Mouse (Mus musculus) hindbrain, embryonic 12.5 days (tissue): ENCODE measurements around the gene Grid2. TPM values are rescaled to one million over a fixed set of nuclear protein-coding genes. Genes with fewer than 3 reads are reported as not detected.

Source experiments
- ATAC-seq: fragments of 200-750 bp; cut with Nextera tagmentation; 2 replicates; pipeline ENCODE4 v1.8.0; 2017; ENCODE audit warnings: moderate TSS enrichment; ENCODE audit not compliant: low FRiP score
- H3K27ac ChIP-seq: fragments of 300-500 bp; sonication (generic); 2 replicates; pipeline ENCODE4 v1.5.1; 2016; ENCODE audit warnings: mild to moderate bottlenecking
- H3K27me3 ChIP-seq: fragments of 300-500 bp; sonication (generic); 2 replicates; pipeline ENCODE4 v1.6.1; 2016; ENCODE audit warnings: mild to moderate bottlenecking
- H3K36me3 ChIP-seq: fragments of 300-500 bp; sonication (generic); 2 replicates; pipeline ENCODE4 v1.6.1; 2016; ENCODE audit warnings: mild to moderate bottlenecking
- H3K4me1 ChIP-seq: fragments of 300-500 bp; sonication (generic); 2 replicates; pipeline ENCODE4 v1.6.1; 2016
- H3K4me2 ChIP-seq: fragments of 300-500 bp; sonication (generic); replicated peaks from 2 replicates; pipeline ENCODE4 v1.6.1; 2016; ENCODE audit warnings: mild to moderate bottlenecking
- H3K4me3 ChIP-seq: fragments of 300-500 bp; sonication (generic); 2 replicates; pipeline ENCODE4 v1.5.1; 2016; ENCODE audit warnings: mild to moderate bottlenecking
- H3K9ac ChIP-seq: fragments of 300-500 bp; sonication (generic); 2 replicates; pipeline ENCODE4 v1.6.1; 2016; ENCODE audit warnings: mild to moderate bottlenecking, moderate library complexity
- H3K9me3 ChIP-seq: fragments of 300-500 bp; sonication (generic); replicated peaks from 2 replicates; pipeline ENCODE4 v1.6.1; 2016; ENCODE audit warnings: mild to moderate bottlenecking
- WGBS: fragments of 180-500 bp; shearing (Covaris S2); methylation state at CpG from one replicate; pipeline ENCODE4 v1.1.7; 2016; 5-methylcytosine and 5-hydroxymethylcytosine counted together
- polyA plus RNA-seq: library from polyadenylated mRNA; unstranded; fragments of >200 nt; fragmentation: Nextera tagmentation; extraction: Ambion mirVana; gene quantifications from 2 replicates; pipeline ENCODE4 v1.2.1, GENCODE M21; 2016

Grid2 gene
- polyA plus RNA-seq, 1 experiment from 2014 or later = 8.1 TPM

DNA sequence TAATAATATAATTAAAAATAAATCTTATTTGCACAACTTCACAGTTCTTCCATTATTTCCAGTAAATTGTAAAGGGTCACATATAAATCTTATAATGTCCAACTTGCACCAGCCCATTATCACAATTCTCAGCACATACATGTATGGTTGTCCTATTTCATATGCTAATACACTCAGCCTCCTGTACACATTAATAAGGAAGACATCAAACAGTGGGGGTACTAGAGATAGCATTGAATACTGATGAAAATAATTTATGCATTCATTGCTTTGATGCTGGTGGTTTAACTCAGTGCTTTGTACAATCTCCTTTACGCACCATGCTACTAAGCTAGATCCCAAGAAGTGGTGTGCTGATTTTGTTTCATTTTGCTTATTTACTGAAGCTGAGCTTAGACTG is 446.0 kb downstream of the Grid2 start:
- H3K36me3 ChIP-seq = no peaks in the 10 kb centered on the region
- no peaks in the 10 kb centered on the region for H3K4me1 ChIP-seq
- H3K27me3 ChIP-seq = no peaks in the 10 kb centered on the region
- ATAC-seq = no peak
- 87% methylated on average over 1 of the region's 1 CpGs for WGBS
- H3K9ac ChIP-seq = no peak overlapping the region
- H3K4me2 ChIP-seq = no peak overlapping the region
- H3K4me3 ChIP-seq = no peak overlapping the region
- H3K27ac ChIP-seq = no peak overlapping the region
- H3K9me3 ChIP-seq = no peaks in the 10 kb centered on the region

DNA sequence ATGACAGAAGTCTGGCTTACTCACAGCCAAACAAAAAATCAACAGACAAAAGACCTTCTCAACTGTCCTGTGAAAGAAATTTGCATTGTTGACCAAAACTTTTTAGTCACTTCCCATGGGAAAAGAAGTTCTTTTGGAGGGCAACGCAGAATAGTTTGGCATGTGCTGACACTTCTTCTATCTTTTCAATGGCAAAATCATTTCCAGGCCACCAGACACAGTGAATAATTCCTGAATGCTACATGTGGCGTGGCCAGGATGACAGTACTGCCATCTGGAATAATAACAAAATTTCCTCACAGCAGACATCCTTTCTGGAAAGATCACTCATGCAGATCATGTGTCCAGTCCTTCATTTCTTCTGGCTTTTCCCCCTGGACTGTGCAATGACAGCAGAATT is 478.1 kb downstream of the Grid2 start:
- Histone ChIP-seq H3K36me3 (no peaks in the 10 kb centered on the region), H3K27me3 (no peaks in the 10 kb centered on the region), H3K9ac (no peak overlapping the region), H3K27ac (no peak overlapping the region), H3K4me2 (no peak overlapping the region), H3K4me1 (peaks cover 4% of the 10 kb centered on the region; the same call in 1 of the 2 replicates), H3K4me3 (no peak overlapping the region), H3K9me3 (no peaks in the 10 kb centered on the region)
- ATAC-seq = peak; percentile 78
- 30% methylated on average over 2 of the region's 2 CpGs for WGBS

DNA sequence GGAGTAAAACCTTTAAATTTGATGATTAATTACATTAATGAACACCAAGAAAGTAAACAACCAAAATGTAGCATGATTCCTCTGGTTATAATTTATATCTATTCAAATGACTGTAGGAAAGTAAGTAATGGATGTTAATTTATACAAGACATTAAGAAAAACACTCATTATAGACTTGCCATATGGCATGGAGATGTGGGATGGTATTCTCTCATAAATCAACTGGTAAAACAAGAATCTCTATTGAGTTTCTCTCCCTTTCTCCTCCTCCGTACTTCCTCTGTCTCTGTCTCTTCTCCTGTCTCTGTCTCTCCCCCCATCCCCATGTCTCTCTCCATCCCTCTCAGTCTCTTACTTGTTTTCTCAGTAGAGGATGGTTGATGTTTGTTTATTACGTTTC is 506.9 kb downstream of the Grid2 start:
- H3K9ac ChIP-seq = no peak overlapping the region
- H3K36me3 ChIP-seq = no peaks in the 10 kb centered on the region
- H3K4me2 ChIP-seq = no peak overlapping the region
- H3K27me3 ChIP-seq = no peaks in the 10 kb centered on the region
- ATAC-seq = no peak
- H3K4me3 ChIP-seq = no peak overlapping the region
- no peaks in the 10 kb centered on the region for H3K9me3 ChIP-seq
- 71% methylated on average over 2 of the region's 2 CpGs for whole genome bisulfite sequencing
- H3K27ac ChIP-seq = no peak overlapping the region
- no peaks in the 10 kb centered on the region for H3K4me1 ChIP-seq

DNA sequence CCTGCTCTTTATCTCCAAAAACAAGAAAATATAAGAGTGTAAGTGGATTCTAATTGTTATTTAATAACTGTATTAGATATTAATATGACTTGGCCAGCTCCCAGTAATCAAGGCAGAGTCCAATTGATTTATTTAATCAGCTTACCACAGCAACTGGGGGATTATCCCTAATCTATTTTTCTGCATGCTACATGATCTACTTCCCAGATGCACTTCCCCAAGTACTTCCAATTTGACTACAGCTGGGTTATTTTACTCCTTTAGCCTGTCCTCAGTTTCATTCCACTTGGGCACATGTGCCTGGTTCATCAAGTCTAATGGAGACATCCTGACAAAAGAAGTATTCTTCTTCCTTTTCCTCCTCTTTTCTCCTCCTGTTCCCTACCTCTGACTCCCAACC is 539.0 kb downstream of the Grid2 start:
- no peak for ATAC-seq
- Histone ChIP-seq H3K27ac (no peak overlapping the region), H3K9me3 (no peaks in the 10 kb centered on the region), H3K36me3 (no peaks in the 10 kb centered on the region), H3K4me3 (no peak overlapping the region), H3K27me3 (no peaks in the 10 kb centered on the region), H3K4me1 (no peaks in the 10 kb centered on the region), H3K9ac (no peak overlapping the region), H3K4me2 (no peak overlapping the region)

DNA sequence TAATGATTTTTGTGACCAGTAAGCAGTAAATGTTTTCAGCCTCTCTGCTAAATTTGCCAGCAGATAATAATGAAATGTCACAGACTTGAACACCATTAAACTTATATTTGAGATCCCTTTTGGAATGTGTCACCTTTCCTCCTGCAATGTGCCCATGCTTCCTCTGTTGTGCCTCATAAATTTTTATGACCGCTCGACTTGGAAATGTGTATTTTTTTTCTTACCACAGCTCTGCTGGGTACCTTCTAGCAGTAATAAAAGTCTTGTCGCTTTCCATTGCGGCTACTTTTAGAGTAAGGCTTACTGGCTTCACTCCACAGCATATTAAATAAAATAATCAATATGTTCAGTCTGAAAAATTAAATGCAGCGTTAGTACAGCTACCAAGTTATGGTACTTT is 564.6 kb downstream of the Grid2 start:
- Histone ChIP-seq H3K4me2 (no peak overlapping the region), H3K4me3 (no peak overlapping the region), H3K9ac (no peak overlapping the region), H3K27ac (no peak overlapping the region), H3K36me3 (no peaks in the 10 kb centered on the region), H3K27me3 (no peaks in the 10 kb centered on the region), H3K9me3 (no peaks in the 10 kb centered on the region), H3K4me1 (no peaks in the 10 kb centered on the region)
- no peak for ATAC-seq
- WGBS = 80% methylated on average over 5 of the region's 5 CpGs

DNA sequence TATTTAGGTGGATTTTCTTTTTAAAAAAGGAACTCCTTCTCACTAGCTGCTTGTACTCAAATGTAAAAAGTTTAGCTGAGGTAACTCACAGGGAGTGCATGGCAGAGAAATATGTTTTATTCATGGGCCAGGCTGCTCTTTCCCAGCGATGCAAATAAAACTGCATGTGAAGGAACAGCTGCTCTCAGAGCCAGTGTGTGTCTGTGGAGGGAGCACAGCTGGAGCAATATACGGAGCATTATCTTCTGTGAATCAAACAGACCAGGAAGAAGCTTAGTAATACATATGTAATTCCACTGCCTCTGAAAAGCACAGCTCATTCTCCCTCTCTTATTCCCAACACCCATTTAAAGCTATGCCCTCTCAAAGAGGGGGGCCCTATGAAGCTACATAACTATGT is 607.0 kb downstream of the Grid2 start:
- ATAC-seq = peak; percentile 88
- no peaks in the 10 kb centered on the region for H3K27me3 ChIP-seq
- H3K4me2 ChIP-seq = no peak overlapping the region
- 0 out of 2 replicates have a peak overlapping the region, but pooled peaks have one; percentile 35 for H3K27ac ChIP-seq
- no peaks in the 10 kb centered on the region for H3K36me3 ChIP-seq
- H3K4me3 ChIP-seq = no peak overlapping the region
- peaks cover 4% of the 10 kb centered on the region; the same call in 1 of the 2 replicates for H3K4me1 ChIP-seq
- H3K9me3 ChIP-seq = no peaks in the 10 kb centered on the region
- H3K9ac ChIP-seq = no peak overlapping the region
- 13% methylated on average over 2 of the region's 2 CpGs for WGBS

DNA sequence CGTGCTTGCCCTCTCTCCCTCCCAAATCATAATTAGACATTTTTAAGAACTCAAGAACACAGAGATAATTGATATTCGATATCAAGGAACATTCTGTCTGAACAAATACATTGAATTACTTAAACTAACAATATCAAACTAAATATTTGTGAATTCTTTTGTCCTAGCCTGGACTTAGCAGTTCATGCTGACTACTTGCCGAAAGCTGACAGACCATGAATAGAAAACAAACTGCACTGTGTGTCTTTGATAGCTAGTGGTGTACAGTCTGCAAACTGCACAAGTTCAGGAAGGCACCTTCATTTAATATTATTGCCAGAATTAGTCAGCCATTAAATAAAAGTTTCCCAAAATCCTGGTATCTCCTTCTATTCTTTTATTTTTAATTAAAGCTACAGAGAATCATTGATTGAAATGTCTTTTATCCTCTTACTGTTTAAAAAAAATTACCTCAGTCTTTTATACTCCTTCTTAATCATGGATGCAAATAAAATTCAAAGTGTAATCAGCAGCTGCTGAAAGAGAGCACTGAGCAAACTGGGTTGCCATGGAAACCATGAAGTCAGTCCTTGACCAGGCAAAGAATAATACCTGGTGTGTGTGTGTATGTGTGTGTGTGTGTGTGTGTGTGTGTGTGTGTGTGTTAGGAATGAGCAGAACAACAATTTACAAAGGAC is 621.5 kb downstream of the Grid2 start:
- no peak overlapping the region for H3K27ac ChIP-seq
- H3K9ac ChIP-seq = no peak overlapping the region
- H3K36me3 ChIP-seq = no peaks in the 10 kb centered on the region
- H3K4me1 ChIP-seq = peaks cover 11% of the 10 kb centered on the region
- H3K9me3 ChIP-seq = no peaks in the 10 kb centered on the region
- H3K4me2 ChIP-seq = no peak overlapping the region
- no peak overlapping the region for H3K4me3 ChIP-seq
- WGBS = 45% methylated on average over 3 of the region's 3 CpGs
- H3K27me3 ChIP-seq = no peaks in the 10 kb centered on the region
- peak; percentile 88 for ATAC-seq

DNA sequence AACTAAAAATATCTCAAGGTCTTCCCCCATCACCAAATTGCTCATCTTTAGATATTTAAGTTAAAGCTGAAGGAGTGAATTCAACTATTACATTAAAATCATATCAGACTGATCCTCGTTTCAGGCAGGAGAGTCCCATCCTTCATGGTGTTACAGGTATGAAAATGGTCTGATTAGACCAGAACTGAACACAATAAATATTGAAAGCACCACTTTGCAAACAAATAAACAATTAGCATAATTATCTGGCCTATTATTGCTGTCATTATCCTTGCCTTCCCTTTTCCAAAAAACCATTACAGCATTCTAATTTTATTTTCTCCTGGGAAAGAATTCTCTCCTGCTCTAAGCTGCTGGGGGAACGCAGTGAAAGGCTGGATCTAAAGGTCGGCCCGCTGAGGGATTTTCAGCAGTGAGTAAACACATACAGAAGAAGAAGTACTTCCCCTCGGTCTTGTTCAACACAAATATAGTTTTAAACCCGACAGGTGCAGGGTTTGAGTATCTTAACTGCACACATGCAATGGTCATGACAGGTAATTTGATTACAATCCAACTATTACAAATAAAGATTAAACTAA is 622.2 kb downstream of the Grid2 start:
- Histone ChIP-seq H3K4me1 (peaks cover 11% of the 10 kb centered on the region), H3K36me3 (no peaks in the 10 kb centered on the region), H3K27ac (peak overlapping the region; percentile 40; the same call in 1 of the 2 replicates), H3K9me3 (no peaks in the 10 kb centered on the region), H3K4me2 (no peak overlapping the region), H3K9ac (no peak overlapping the region), H3K27me3 (no peaks in the 10 kb centered on the region), H3K4me3 (no peak overlapping the region)
- peak; percentile 36; the same call in 1 of the 2 replicates for ATAC-seq
- 56% methylated on average over 6 of the region's 6 CpGs for WGBS

DNA sequence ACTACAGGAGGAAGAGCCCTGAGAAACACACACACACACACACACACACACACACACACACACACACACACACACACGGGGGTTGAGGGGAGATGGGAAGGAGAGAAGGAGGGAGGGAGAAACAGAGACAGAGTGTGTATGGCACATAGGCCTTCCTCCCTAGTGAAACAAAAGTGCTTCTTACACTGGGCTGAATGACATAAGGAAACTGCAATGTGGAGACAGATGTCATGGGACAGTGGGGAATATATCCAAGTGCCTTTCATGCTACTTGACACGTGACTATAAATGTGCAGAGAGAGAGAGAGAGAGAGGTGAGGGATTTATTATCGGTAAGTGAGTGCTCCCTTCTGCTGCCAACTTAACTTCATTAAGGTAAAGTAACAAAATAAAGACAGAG is 639.0 kb downstream of the Grid2 start:
- WGBS = 54% methylated on average over 3 of the region's 3 CpGs
- Histone ChIP-seq H3K27me3 (no peaks in the 10 kb centered on the region), H3K4me3 (no peak overlapping the region), H3K36me3 (no peaks in the 10 kb centered on the region), H3K9ac (no peak overlapping the region), H3K4me2 (no peak overlapping the region), H3K9me3 (no peaks in the 10 kb centered on the region), H3K27ac (no peak overlapping the region), H3K4me1 (no peaks in the 10 kb centered on the region)
- no peak for ATAC-seq

DNA sequence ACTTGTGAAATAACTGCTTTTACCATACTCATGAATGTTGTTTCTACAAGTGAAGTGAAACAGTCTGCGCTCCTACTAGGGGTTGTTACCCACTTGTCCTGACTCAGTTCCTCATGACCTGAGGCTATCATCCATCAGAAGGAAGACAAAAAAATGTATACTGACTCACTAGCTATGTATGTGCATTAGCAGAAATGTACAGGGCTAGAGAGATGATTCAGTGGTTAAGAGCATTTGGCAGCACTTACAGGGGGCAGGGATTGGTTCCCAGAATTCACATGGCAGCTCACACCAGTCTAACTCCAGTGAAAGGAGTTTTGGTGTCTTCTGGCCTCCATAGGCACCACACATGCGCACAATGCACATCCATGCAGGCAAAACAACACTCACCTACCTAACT is 642.5 kb downstream of the Grid2 start:
- Histone ChIP-seq H3K27ac (no peak overlapping the region), H3K4me3 (no peak overlapping the region)

DNA sequence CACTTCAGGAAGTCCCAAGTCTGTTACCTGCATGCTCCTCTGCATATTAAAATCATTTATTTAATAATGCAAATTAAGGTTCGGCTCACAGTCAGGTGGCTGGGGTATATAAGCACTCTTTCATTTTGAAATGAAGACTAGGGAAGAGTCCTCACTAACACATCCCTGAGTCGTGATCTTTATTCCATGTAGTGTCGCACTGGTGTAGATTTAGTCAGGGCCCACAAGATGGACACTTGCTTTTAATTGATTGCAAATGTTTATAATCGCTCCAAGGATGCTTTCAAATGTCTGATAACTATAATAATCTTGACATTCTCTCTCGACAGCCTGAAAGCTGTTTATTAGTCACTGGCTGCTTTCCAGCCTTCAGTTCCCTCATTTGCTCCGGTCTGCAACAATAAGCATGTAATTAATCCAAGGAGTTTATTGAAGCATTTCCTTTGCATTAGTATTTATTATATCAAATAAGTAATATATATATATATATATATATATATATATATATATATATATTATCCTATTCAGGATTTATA is 661.4 kb downstream of the Grid2 start:
- no peak overlapping the region for H3K27ac ChIP-seq
- no peaks in the 10 kb centered on the region for H3K36me3 ChIP-seq
- H3K4me2 ChIP-seq = no peak overlapping the region
- no peak overlapping the region for H3K9ac ChIP-seq
- no peak overlapping the region for H3K4me3 ChIP-seq
- H3K9me3 ChIP-seq = no peaks in the 10 kb centered on the region
- no peak for ATAC-seq
- WGBS = 78% methylated on average over 6 of the region's 6 CpGs
- no peaks in the 10 kb centered on the region for H3K4me1 ChIP-seq
- H3K27me3 ChIP-seq = no peaks in the 10 kb centered on the region

More for the DNA sequence above, 642.5 kb downstream of the Grid2 start:
- Histone ChIP-seq H3K4me1 (no peaks in the 10 kb centered on the region), H3K4me2 (no peak overlapping the region), H3K9me3 (no peaks in the 10 kb centered on the region), H3K27me3 (no peaks in the 10 kb centered on the region), H3K36me3 (no peaks in the 10 kb centered on the region), H3K9ac (no peak overlapping the region)
- 90% methylated on average over 2 of the region's 2 CpGs for WGBS
- no peak for ATAC-seq

DNA sequence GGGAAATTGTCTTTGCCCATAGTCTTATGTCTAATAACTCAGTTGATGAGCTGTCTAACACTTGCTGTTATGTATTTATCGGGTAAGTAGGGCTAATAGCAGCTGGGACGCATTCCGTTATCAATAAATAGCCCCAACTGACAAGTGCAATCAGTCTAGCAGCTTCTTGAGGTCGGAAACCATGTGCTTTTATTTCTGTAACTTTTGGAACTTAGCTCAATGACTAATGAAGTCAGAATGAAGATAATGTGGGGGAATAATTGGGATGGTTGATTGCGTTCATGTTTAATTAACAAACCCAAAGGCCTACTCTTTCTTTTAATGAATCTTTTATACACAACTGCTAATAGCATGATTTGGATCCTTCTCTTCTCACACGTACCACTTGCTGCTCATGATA is 666.3 kb downstream of the Grid2 start:
- WGBS = 92% methylated on average over 6 of the region's 6 CpGs
- no peaks in the 10 kb centered on the region for H3K27me3 ChIP-seq
- no peak overlapping the region for H3K4me2 ChIP-seq

DNA sequence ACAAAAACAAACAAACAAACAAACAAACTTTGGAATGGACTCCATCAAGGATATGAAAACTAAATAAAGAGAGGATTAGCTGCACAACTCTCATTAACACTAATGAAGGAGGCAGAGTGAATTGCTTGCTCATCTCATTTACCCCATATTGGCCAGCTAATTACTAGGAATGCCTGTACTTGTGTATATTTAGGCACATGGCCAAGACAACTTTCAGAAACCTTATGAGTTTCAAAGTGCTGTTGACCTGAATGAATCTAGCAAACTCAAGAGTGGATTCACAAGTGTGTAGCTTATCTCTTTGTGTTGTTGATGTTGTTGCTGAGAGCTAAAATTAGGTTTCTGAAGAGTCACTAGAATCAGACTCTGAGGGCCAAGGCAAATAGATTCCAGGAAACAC is 675.5 kb downstream of the Grid2 start:
- Histone ChIP-seq H3K9ac (no peak overlapping the region), H3K9me3 (no peaks in the 10 kb centered on the region), H3K27ac (no peak overlapping the region), H3K4me2 (no peak overlapping the region), H3K4me3 (no peak overlapping the region), H3K36me3 (no peaks in the 10 kb centered on the region), H3K4me1 (no peaks in the 10 kb centered on the region), H3K27me3 (no peaks in the 10 kb centered on the region)
- no peak for ATAC-seq

More for the DNA sequence above, 666.3 kb downstream of the Grid2 start:
- no peaks in the 10 kb centered on the region for H3K4me1 ChIP-seq
- no peak overlapping the region for H3K9ac ChIP-seq
- H3K36me3 ChIP-seq = no peaks in the 10 kb centered on the region
- no peaks in the 10 kb centered on the region for H3K9me3 ChIP-seq
- H3K4me3 ChIP-seq = no peak overlapping the region
- no peak overlapping the region for H3K27ac ChIP-seq
- no peak for ATAC-seq
